Mouse (Mus musculus) urinary bladder, postnatal 10 days (tissue): Measurements from ENCODE around the gene Cenpu.
A peak's percentile ranks its signal among the peaks of the same experiment; 100 is the strongest.

ENCODE experiments used
- DNase-seq: peaks from one replicate; pipeline ENCODE4 v3.0.0; 2022; ENCODE audit warnings: low spot score

Gene Cenpu

GRCm38 (mm10) chr8:46551615-46552440, at the start of gene Cenpu:
TSS of gene Cenpu (plus strand) at chr8:46552028.
- DNase-seq: peak; percentile 97

GRCm38 (mm10) chr8:46502333-46503071, 49.3 kb upstream of the Cenpu start:
- DNase-seq: no peak

- DNase-seq: no peak
Measured at GRCm38 (mm10) chr8:46503072-46503695, 48.6 kb upstream of the Cenpu start.

GRCm38 (mm10) chr8:46504196-46504595, 47.6 kb upstream of the Cenpu start:
- no peak for DNase-seq

- DNase-seq: no peak
Measured at GRCm38 (mm10) chr8:46508488-46509395, 43.1 kb upstream of the Cenpu start.

- DNase-seq: no peak
Measured at GRCm38 (mm10) chr8:46509474-46509873, 42.4 kb upstream of the Cenpu start.

- DNase-seq: no peak
Measured at GRCm38 (mm10) chr8:46511336-46511735, 40.5 kb upstream of the Cenpu start.

- no peak for DNase-seq
Measured at GRCm38 (mm10) chr8:46512538-46512937, 39.3 kb upstream of the Cenpu start.

- no peak for DNase-seq
Measured at GRCm38 (mm10) chr8:46514027-46514426, 37.8 kb upstream of the Cenpu start.

- no peak for DNase-seq
Measured at GRCm38 (mm10) chr8:46520667-46521066, 31.2 kb upstream of the Cenpu start.

GRCm38 (mm10) chr8:46526098-46526497, 25.7 kb upstream of the Cenpu start:
- no peak for DNase-seq

GRCm38 (mm10) chr8:46526821-46527220, 25.0 kb upstream of the Cenpu start:
- DNase-seq: no peak

- no peak for DNase-seq
Measured at GRCm38 (mm10) chr8:46529508-46529907, 22.3 kb upstream of the Cenpu start.

GRCm38 (mm10) chr8:46530541-46530940, 21.3 kb upstream of the Cenpu start:
- no peak for DNase-seq

GRCm38 (mm10) chr8:46533926-46534325, 17.9 kb upstream of the Cenpu start:
- no peak for DNase-seq

- DNase-seq: no peak
Measured at GRCm38 (mm10) chr8:46539701-46540100, 12.1 kb upstream of the Cenpu start.

- no peak for DNase-seq
Measured at GRCm38 (mm10) chr8:46543191-46543590, 8.6 kb upstream of the Cenpu start.

GRCm38 (mm10) chr8:46543662-46544061, 8.2 kb upstream of the Cenpu start:
- DNase-seq: no peak

GRCm38 (mm10) chr8:46545854-46546253, 6.0 kb upstream of the Cenpu start:
- no peak for DNase-seq

- no peak for DNase-seq
Measured at GRCm38 (mm10) chr8:46546431-46547176, 5.2 kb upstream of the Cenpu start.

GRCm38 (mm10) chr8:46547245-46547644, 4.6 kb upstream of the Cenpu start:
- DNase-seq: no peak
